Mouse (Mus musculus): ENCODE data around the gene Usp1. TPM values are rescaled to one million over a fixed set of nuclear protein-coding genes. Genes with fewer than 3 reads are reported as not detected.
A peak's percentile ranks its signal among the peaks of the same experiment; 100 is the strongest.
"Not testable (repeated sequence)": the region's sequence is repeated elsewhere in the genome, so short reads cannot be mapped to it uniquely, and the experiment has no call there.

Gene Usp1
- polyA plus RNA-seq, 1 experiment from 2014 or later = 86.4 TPM

- peak overlapping the region; percentile 86 for H3K4me2 ChIP-seq
- peak; percentile 37 for DNase-seq
- H3K27me3 ChIP-seq = no peaks in the 10 kb centered on the region
- peaks cover 23% of the 10 kb centered on the region for H3K4me1 ChIP-seq (replicated peaks)
- H3K4me3 ChIP-seq (replicated peaks) = peak overlapping the region; percentile 99
- H3K9me3 ChIP-seq (replicated peaks) = no peaks in the 10 kb centered on the region
- peak; percentile 0; the same call in 1 of the 2 replicates for ATAC-seq (ENCODE audit: low read depth)
- H3K9ac ChIP-seq = peak overlapping the region; percentile 99
- under 1% methylated on average over 62 of the region's 66 CpGs for WGBS (ENCODE audit: insufficient replicate concordance)
- peaks cover 13% of the 10 kb centered on the region for H3K36me3 ChIP-seq
- H3K27ac ChIP-seq = peak overlapping the region; percentile 98
These were observed 678 bp downstream of the Usp1 start for GRCm38 (mm10) chr4:98924071-98924905.

GRCm38 (mm10) chr4:98924906-98925178 is 1.2 kb downstream of the Usp1 start:
- no peaks in the 10 kb centered on the region for H3K27me3 ChIP-seq
- ATAC-seq (ENCODE audit: low read depth) = no peak

GRCm38 (mm10) chr4:98925250-98925781 is 1.7 kb downstream of the Usp1 start:
- no peak for DNase-seq
- H3K36me3 ChIP-seq = peaks cover 20% of the 10 kb centered on the region
- peak overlapping the region; percentile 99 for H3K4me3 ChIP-seq (replicated peaks)
- WGBS (ENCODE audit: insufficient replicate concordance) = 7% methylated on average over 6 of the region's 6 CpGs
- H3K9ac ChIP-seq = peak overlapping the region; percentile 99
- H3K4me1 ChIP-seq (replicated peaks) = peaks cover 23% of the 10 kb centered on the region
- no peak for ATAC-seq (ENCODE audit: low read depth)
- peak overlapping the region; percentile 86 for H3K4me2 ChIP-seq
- H3K27ac ChIP-seq = peak overlapping the region; percentile 98
- no peaks in the 10 kb centered on the region for H3K27me3 ChIP-seq
- no peaks in the 10 kb centered on the region for H3K9me3 ChIP-seq (replicated peaks)

More at GRCm38 (mm10) chr4:98924906-98925178, 1.2 kb downstream of the Usp1 start:
- H3K4me2 ChIP-seq = peak overlapping the region; percentile 86
- WGBS (ENCODE audit: insufficient replicate concordance) = 0% methylated on average over 2 of the region's 2 CpGs
- H3K36me3 ChIP-seq = peaks cover 15% of the 10 kb centered on the region
- H3K4me3 ChIP-seq (replicated peaks) = peak overlapping the region; percentile 99
- H3K9ac ChIP-seq = peak overlapping the region; percentile 99
- no peak for DNase-seq
- peaks cover 23% of the 10 kb centered on the region for H3K4me1 ChIP-seq (replicated peaks)
- H3K27ac ChIP-seq = peak overlapping the region; percentile 98
- no peaks in the 10 kb centered on the region for H3K9me3 ChIP-seq (replicated peaks)

- WGBS (ENCODE audit: insufficient replicate concordance) = 83% methylated on average over 6 of the region's 6 CpGs
- H3K4me3 ChIP-seq (replicated peaks) = no peak overlapping the region
- no peak overlapping the region for H3K4me2 ChIP-seq
- H3K9ac ChIP-seq = no peak overlapping the region
- H3K36me3 ChIP-seq = peaks cover 74% of the 10 kb centered on the region
- no peaks in the 10 kb centered on the region for H3K9me3 ChIP-seq (replicated peaks)
- H3K27ac ChIP-seq = no peak overlapping the region
- no peaks in the 10 kb centered on the region for H3K27me3 ChIP-seq
- DNase-seq (no peak), ATAC-seq (ENCODE audit: low read depth) (no peak)
- H3K4me1 ChIP-seq (replicated peaks) = no peaks in the 10 kb centered on the region
These were observed 12.4 kb downstream of the Usp1 start for GRCm38 (mm10) chr4:98936036-98936435.

GRCm38 (mm10) chr4:98938210-98938609 is 14.6 kb downstream of the Usp1 start:
- peaks cover 66% of the 10 kb centered on the region for H3K36me3 ChIP-seq
- not testable (repeated sequence) for H3K9ac ChIP-seq; H3K27me3 ChIP-seq; DNase-seq; H3K4me3 ChIP-seq (replicated peaks); H3K4me1 ChIP-seq (replicated peaks); H3K9me3 ChIP-seq (replicated peaks); H3K27ac ChIP-seq; ATAC-seq (ENCODE audit: low read depth); H3K4me2 ChIP-seq
- WGBS (ENCODE audit: insufficient replicate concordance) = 88% methylated on average over 6 of the region's 6 CpGs

GRCm38 (mm10) chr4:98950563-98950962 is 27.0 kb downstream of the Usp1 start:
- no peak overlapping the region for H3K4me3 ChIP-seq (replicated peaks)
- H3K27me3 ChIP-seq = no peaks in the 10 kb centered on the region
- no peaks in the 10 kb centered on the region for H3K9me3 ChIP-seq (replicated peaks)
- peaks cover 2% of the 10 kb centered on the region; the same call in 1 of the 2 replicates for H3K36me3 ChIP-seq
- no peak for ATAC-seq (ENCODE audit: low read depth)
- H3K4me1 ChIP-seq (replicated peaks) = no peaks in the 10 kb centered on the region
- no peak for DNase-seq
- no peak overlapping the region for H3K4me2 ChIP-seq
- no peak overlapping the region for H3K9ac ChIP-seq
- no peak overlapping the region for H3K27ac ChIP-seq

GRCm38 (mm10) chr4:98955986-98956385 is 32.4 kb downstream of the Usp1 start:
- no peaks in the 10 kb centered on the region for H3K4me1 ChIP-seq (replicated peaks)
- H3K27me3 ChIP-seq = no peaks in the 10 kb centered on the region
- H3K9me3 ChIP-seq (replicated peaks) = no peaks in the 10 kb centered on the region
- 83% methylated on average over 8 of the region's 8 CpGs for WGBS (ENCODE audit: insufficient replicate concordance)
- ATAC-seq (ENCODE audit: low read depth) (no peak), DNase-seq (no peak)
- H3K36me3 ChIP-seq = peaks cover 21% of the 10 kb centered on the region
- no peak overlapping the region for H3K9ac ChIP-seq
- H3K4me3 ChIP-seq (replicated peaks) = no peak overlapping the region
- H3K4me2 ChIP-seq = no peak overlapping the region
- H3K27ac ChIP-seq = no peak overlapping the region

- H3K27ac ChIP-seq = no peak overlapping the region
- no peak overlapping the region for H3K4me3 ChIP-seq (replicated peaks)
- no peaks in the 10 kb centered on the region for H3K9me3 ChIP-seq (replicated peaks)
- no peak for DNase-seq
- no peak overlapping the region for H3K4me2 ChIP-seq
- H3K4me1 ChIP-seq (replicated peaks) = no peaks in the 10 kb centered on the region
- WGBS (ENCODE audit: insufficient replicate concordance) = 66% methylated on average over 3 of the region's 3 CpGs
- H3K27me3 ChIP-seq = no peaks in the 10 kb centered on the region
- peaks cover 25% of the 10 kb centered on the region for H3K36me3 ChIP-seq
- ATAC-seq (ENCODE audit: low read depth) = peak; percentile 65
- H3K9ac ChIP-seq = no peak overlapping the region
These were observed 36.6 kb downstream of the Usp1 start for GRCm38 (mm10) chr4:98960243-98960642.

- no peaks in the 10 kb centered on the region for H3K27me3 ChIP-seq
- WGBS (ENCODE audit: insufficient replicate concordance) = 80% methylated on average over 3 of the region's 3 CpGs
- no peak for DNase-seq
- H3K9ac ChIP-seq = no peak overlapping the region
- no peak overlapping the region for H3K4me3 ChIP-seq (replicated peaks)
- H3K27ac ChIP-seq = no peak overlapping the region
- no peak overlapping the region for H3K4me2 ChIP-seq
- H3K9me3 ChIP-seq (replicated peaks) = no peaks in the 10 kb centered on the region
- H3K36me3 ChIP-seq = peaks cover 29% of the 10 kb centered on the region
- H3K4me1 ChIP-seq (replicated peaks) = no peaks in the 10 kb centered on the region
- no peak for ATAC-seq (ENCODE audit: low read depth)
These were observed 46.3 kb downstream of the Usp1 start for GRCm38 (mm10) chr4:98969946-98970345.

- H3K27me3 ChIP-seq = no peaks in the 10 kb centered on the region
- H3K4me1 ChIP-seq (replicated peaks) = no peaks in the 10 kb centered on the region
- DNase-seq = no peak
- H3K4me3 ChIP-seq (replicated peaks) = no peak overlapping the region
- WGBS (ENCODE audit: insufficient replicate concordance) = 69% methylated on average over 8 of the region's 8 CpGs
- peaks cover 16% of the 10 kb centered on the region for H3K36me3 ChIP-seq
- ATAC-seq (ENCODE audit: low read depth) = no peak
- no peak overlapping the region for H3K27ac ChIP-seq
- no peaks in the 10 kb centered on the region for H3K9me3 ChIP-seq (replicated peaks)
- no peak overlapping the region for H3K9ac ChIP-seq
- H3K4me2 ChIP-seq = no peak overlapping the region
These were observed 52.1 kb downstream of the Usp1 start for GRCm38 (mm10) chr4:98975741-98976140.

GRCm38 (mm10) chr4:98978288-98978687 is 54.7 kb downstream of the Usp1 start:
- not testable (repeated sequence) for H3K9me3 ChIP-seq (replicated peaks); DNase-seq; H3K36me3 ChIP-seq; H3K9ac ChIP-seq; H3K27me3 ChIP-seq; H3K4me3 ChIP-seq (replicated peaks); H3K4me2 ChIP-seq; ATAC-seq (ENCODE audit: low read depth); H3K27ac ChIP-seq; H3K4me1 ChIP-seq (replicated peaks)
- WGBS (ENCODE audit: insufficient replicate concordance) = 89% methylated on average over 2 of the region's 2 CpGs

GRCm38 (mm10) chr4:98978693-98979092 is 55.1 kb downstream of the Usp1 start:
- peaks cover 11% of the 10 kb centered on the region; the same call in 1 of the 2 replicates for H3K36me3 ChIP-seq
- 70% methylated on average over 2 of the region's 2 CpGs for WGBS (ENCODE audit: insufficient replicate concordance)
- H3K4me3 ChIP-seq (replicated peaks) = no peak overlapping the region
- ATAC-seq (ENCODE audit: low read depth) = no peak
- H3K4me1 ChIP-seq (replicated peaks) = no peaks in the 10 kb centered on the region
- H3K9me3 ChIP-seq (replicated peaks) = no peaks in the 10 kb centered on the region
- H3K4me2 ChIP-seq = no peak overlapping the region
- no peaks in the 10 kb centered on the region for H3K27me3 ChIP-seq
- H3K27ac ChIP-seq = no peak overlapping the region
- no peak for DNase-seq
- no peak overlapping the region for H3K9ac ChIP-seq

All from liver, embryonic 13.5 days (tissue).